Mouse (Mus musculus) naive thymus-derived CD4-positive, alpha-beta T cell, adult 5 months (primary cell): ENCODE data around the gene Zfp599. TPM values are rescaled to one million over a fixed set of nuclear protein-coding genes. Genes with fewer than 3 reads are reported as not detected.

Experiments
- polyA plus RNA-seq: library from polyadenylated mRNA; unstranded; fragments of 100-300 nt; shearing (Covaris generic); gene quantifications from one replicate; pipeline ENCODE4 v1.2.1, GENCODE M21; 2017

Gene Zfp599
- 0.88 TPM for polyA plus RNA-seq

GRCm38 (mm10) chr9:22259184-22260091 lies at the start of gene Zfp599:
Gene Zfp599 (minus strand): TSS chr9:22259895.

GRCm38 (mm10) chr9:22307156-22307919 lies 47.6 kb upstream of the Zfp599 start, which contains the start of gene Zfp810:
Gene Zfp810 (minus strand): TSS chr9:22307648.

GRCm38 (mm10) chr9:22225581-22226388 lies 33.9 kb downstream of the Zfp599 start, which contains the start of gene Zfp809:
Gene Zfp809 (plus strand): TSS chr9:22225714.

Other genes starting within 250 kb of the Zfp599 start
- gene Elavl3, start 207.9 kb downstream of the Zfp599 start, polyA plus RNA-seq, result not detected
- not detected for gene Gm49318, start 188.6 kb downstream of the Zfp599 start, polyA plus RNA-seq
- 32.1 TPM for gene Zfp653, start 188.5 kb downstream of the Zfp599 start, polyA plus RNA-seq
- 39.9 TPM for gene Ecsit, start 174.5 kb downstream of the Zfp599 start, polyA plus RNA-seq
- not detected for gene Cnn1, start 160.7 kb downstream of the Zfp599 start, polyA plus RNA-seq
- 22.8 TPM for gene Elof1, start 142.7 kb downstream of the Zfp599 start, polyA plus RNA-seq
- 256 TPM for gene Acp5, start 124.2 kb downstream of the Zfp599 start, polyA plus RNA-seq
- 14.0 TPM for gene Pigyl, start 103.0 kb downstream of the Zfp599 start, polyA plus RNA-seq
- gene Zfp872, start 71.8 kb downstream of the Zfp599 start, polyA plus RNA-seq, result not detected
- gene Zfp809, start 34.2 kb downstream of the Zfp599 start, polyA plus RNA-seq, result 68.4 TPM
- gene Zfp810, start 47.8 kb upstream of the Zfp599 start, polyA plus RNA-seq, result 14.0 TPM
- 0.77 TPM for gene Anln, start 129.3 kb upstream of the Zfp599 start, polyA plus RNA-seq
- gene 9530077C05Rik, start 151.6 kb upstream of the Zfp599 start, polyA plus RNA-seq, result 0.81 TPM
- not detected for gene Gm17545, start 194.4 kb upstream of the Zfp599 start, polyA plus RNA-seq
- 169 TPM for gene Rp9, start 209.8 kb upstream of the Zfp599 start, polyA plus RNA-seq
- gene Bbs9, start 215.8 kb upstream of the Zfp599 start, polyA plus RNA-seq, result 43.3 TPM